Mouse (Mus musculus) kidney, postnatal 4 days (tissue): ENCODE measurements around the gene Prl8a6.

Experiments
- DNase-seq, 2 experiments: peaks; one replicate each; pipeline ENCODE4 v3.0.0; 2021; ENCODE audit warnings: mixed read lengths in 2 of 2

The Prl8a6 gene

GRCm38 (mm10) chr13:27438588-27438987 lies at the start of gene Prl8a6:
Gene Prl8a6 (minus strand): TSS chr13:27438688.
- DNase-seq: no peak

GRCm38 (mm10) chr13:27433159-27433558 lies 5.3 kb downstream of the Prl8a6 start:
- DNase-seq: no peak

GRCm38 (mm10) chr13:27413640-27414039 lies 24.8 kb downstream of the Prl8a6 start:
- no peak for DNase-seq

- no peak for DNase-seq
Observed at GRCm38 (mm10) chr13:27399061-27399724, 39.3 kb downstream of the Prl8a6 start.

- DNase-seq: no peak
Observed at GRCm38 (mm10) chr13:27390746-27391145, 47.7 kb downstream of the Prl8a6 start, which contains the start of gene Prl2b1. Gene Prl2b1 (minus strand): TSS chr13:27390846.
